Mouse (Mus musculus): ENCODE results near the gene Fam124a. TPM values are rescaled to one million over a fixed set of nuclear protein-coding genes. Genes with fewer than 3 reads are reported as not detected.

Fam124a gene
- polyA plus RNA-seq, 1 experiment: not detected

DNA sequence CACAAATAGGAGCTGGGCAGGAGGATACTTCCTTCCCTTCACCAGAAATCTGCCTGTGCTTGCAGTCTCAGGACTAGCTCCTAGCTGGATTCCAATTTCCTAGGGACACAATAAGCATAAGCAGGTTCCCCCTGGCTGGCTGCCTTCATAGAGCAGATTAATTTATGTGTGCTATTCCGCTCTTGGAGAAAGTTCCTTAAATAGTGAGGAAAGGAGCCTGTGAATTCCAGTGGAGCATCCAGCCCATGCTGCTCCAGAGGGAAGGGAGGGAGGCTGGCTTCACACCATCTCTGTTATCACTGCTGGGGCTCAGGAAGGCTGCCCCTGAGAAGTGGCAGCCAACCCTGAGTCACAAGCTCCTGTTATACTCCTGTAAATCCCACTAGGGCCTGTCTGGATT, 46.7 kb downstream of the Fam124a start:
- Histone ChIP-seq H3K9me3 (ENCODE audit: control insufficient read depth, low read length) (no peaks in the 10 kb centered on the region), H3K36me3 (ENCODE audit: control insufficient read depth) (no peaks in the 10 kb centered on the region), H3K4me3 (replicated peaks) (no peak overlapping the region), H3K4me1 (ENCODE audit: control insufficient read depth) (no peaks in the 10 kb centered on the region), H3K27me3 (ENCODE audit: control insufficient read depth) (no peaks in the 10 kb centered on the region)
- TF ChIP-seq GATA1 (IDR thresholded peaks at IDR 0.05; ENCODE audit: low read length): no peak
- no peak for TF ChIP-seq TAL1 (IDR thresholded peaks at IDR 0.05; ENCODE audit: low read length)

DNA sequence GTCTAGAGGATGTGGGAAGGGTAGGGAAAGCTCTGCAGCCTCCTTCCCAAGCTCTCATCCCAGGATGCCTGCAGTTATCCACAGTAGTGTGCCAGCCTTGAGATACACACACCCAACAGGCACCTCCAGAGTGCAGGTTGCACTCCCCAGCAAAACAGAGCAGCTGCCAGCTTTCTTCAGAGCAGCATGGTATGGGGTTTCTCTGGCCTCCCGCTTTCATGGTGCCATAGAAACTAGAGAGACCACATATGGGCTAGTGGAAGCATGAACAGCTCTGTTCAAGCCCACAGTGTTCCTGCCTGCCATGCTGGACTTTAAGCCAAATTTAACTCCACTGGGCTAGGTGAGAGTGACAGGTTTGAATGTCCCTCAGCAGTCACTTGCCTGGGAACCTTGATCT, 47.3 kb downstream of the Fam124a start:
- no peaks in the 10 kb centered on the region for H3K27me3 ChIP-seq (ENCODE audit: control insufficient read depth)
- TF ChIP-seq TAL1 (IDR thresholded peaks at IDR 0.05; ENCODE audit: low read length): no peak
- TF ChIP-seq GATA1 (IDR thresholded peaks at IDR 0.05; ENCODE audit: low read length): no peak
- no peaks in the 10 kb centered on the region for H3K9me3 ChIP-seq (ENCODE audit: control insufficient read depth, low read length)
- no peaks in the 10 kb centered on the region for H3K36me3 ChIP-seq (ENCODE audit: control insufficient read depth)
- no peaks in the 10 kb centered on the region for H3K4me1 ChIP-seq (ENCODE audit: control insufficient read depth)
- no peak overlapping the region for H3K4me3 ChIP-seq (replicated peaks)

DNA sequence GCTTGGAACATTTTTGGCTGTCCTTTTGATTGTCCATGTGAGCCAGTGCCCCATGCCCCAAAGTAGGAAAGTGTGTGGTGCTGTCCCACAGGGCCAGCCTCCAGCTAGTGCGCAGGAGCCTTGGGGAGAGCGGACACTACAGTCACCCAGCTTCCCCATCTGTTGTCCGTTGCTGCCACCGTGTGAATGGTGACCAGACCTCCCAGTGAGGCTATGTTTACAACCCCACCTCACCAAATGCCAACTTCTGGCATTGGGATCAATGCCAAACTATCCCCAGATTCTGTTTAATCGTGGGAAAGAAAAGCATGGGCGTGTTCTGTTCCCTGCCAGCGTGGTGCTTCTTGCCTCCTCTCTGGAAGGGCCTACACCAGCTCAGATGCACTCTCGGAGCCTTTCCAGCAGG, 52.3 kb downstream of the Fam124a start:
- Histone ChIP-seq H3K9me3 (ENCODE audit: control insufficient read depth, low read length) (no peaks in the 10 kb centered on the region), H3K4me3 (replicated peaks) (no peak overlapping the region), H3K27me3 (ENCODE audit: control insufficient read depth) (no peaks in the 10 kb centered on the region), H3K4me1 (ENCODE audit: control insufficient read depth) (no peaks in the 10 kb centered on the region), H3K36me3 (ENCODE audit: control insufficient read depth) (no peaks in the 10 kb centered on the region)
- no peak for TF ChIP-seq TAL1 (IDR thresholded peaks at IDR 0.05; ENCODE audit: low read length)
- no peak for TF ChIP-seq GATA1 (IDR thresholded peaks at IDR 0.05; ENCODE audit: low read length)

DNA sequence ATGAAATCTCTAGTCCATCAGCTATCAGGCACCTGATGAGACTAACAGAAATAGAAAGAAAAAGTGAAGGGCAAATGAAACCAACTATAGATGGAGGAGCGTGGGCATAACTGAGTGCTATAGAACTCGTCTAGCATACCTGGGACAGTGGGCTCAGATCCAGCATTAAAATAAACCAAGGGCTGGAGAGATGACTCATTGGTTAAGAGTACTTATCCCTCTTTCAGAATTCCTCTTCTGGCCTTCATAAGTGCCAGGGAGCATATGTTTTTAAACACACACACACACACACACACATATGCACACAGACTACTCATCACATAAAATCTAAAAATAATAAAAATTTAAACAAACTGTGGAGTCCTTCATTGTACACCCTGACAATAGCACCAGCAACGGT, 54.4 kb downstream of the Fam124a start:
- Histone ChIP-seq H3K27me3 (ENCODE audit: control insufficient read depth) (no peaks in the 10 kb centered on the region), H3K36me3 (ENCODE audit: control insufficient read depth) (no peaks in the 10 kb centered on the region), H3K4me3 (replicated peaks) (no peak overlapping the region), H3K4me1 (ENCODE audit: control insufficient read depth) (no peaks in the 10 kb centered on the region), H3K9me3 (ENCODE audit: control insufficient read depth, low read length) (no peaks in the 10 kb centered on the region)
- TF ChIP-seq TAL1 (IDR thresholded peaks at IDR 0.05; ENCODE audit: low read length) (no peak), GATA1 (IDR thresholded peaks at IDR 0.05; ENCODE audit: low read length) (no peak)

DNA sequence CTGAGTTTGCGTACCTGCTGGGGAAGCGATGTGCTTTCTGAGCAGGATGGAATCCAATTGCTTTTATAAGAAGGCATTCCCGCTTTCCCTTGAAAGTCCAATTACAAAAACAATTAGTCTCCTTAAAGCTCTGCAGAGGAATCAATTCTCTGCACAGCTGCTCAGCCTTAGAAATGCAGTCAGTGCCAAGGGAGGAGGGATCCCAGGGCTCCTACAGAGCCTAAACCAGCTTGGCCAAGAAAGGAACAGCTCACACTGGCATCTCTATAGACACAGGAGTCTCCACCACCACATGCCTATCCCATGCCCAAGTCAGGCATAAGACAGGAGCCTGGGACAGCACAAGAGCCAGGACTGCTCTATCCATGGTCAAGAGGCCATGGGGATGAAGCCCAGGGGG, 66.9 kb downstream of the Fam124a start:
- Histone ChIP-seq H3K27me3 (ENCODE audit: control insufficient read depth) (no peaks in the 10 kb centered on the region), H3K9me3 (ENCODE audit: control insufficient read depth, low read length) (no peaks in the 10 kb centered on the region), H3K4me3 (replicated peaks) (no peak overlapping the region), H3K4me1 (ENCODE audit: control insufficient read depth) (no peaks in the 10 kb centered on the region), H3K36me3 (ENCODE audit: control insufficient read depth) (no peaks in the 10 kb centered on the region)
- no peak for TF ChIP-seq GATA1 (IDR thresholded peaks at IDR 0.05; ENCODE audit: low read length)
- no peak for TF ChIP-seq TAL1 (IDR thresholded peaks at IDR 0.05; ENCODE audit: low read length)

DNA sequence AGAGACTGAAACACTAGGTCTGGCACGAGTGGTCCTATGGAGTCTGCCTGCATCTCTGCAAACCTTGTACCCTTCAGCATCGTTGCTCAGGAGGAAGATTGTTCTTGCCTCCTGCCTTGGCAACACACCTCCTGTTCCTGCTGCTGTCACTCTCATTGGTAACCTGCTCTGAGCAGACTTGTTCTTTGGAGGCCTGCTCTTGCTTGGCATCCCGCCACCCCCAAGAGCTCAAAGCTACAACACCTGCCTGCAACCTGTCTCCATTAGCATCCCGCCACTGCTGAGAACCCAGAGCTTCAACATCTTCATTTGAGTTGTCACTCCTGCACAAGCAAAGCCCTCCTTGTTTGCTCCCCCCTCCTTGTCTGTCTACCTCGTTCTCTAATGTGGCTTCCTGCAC, 72.4 kb downstream of the Fam124a start:
- no peaks in the 10 kb centered on the region for H3K36me3 ChIP-seq (ENCODE audit: control insufficient read depth)
- no peaks in the 10 kb centered on the region for H3K4me1 ChIP-seq (ENCODE audit: control insufficient read depth)
- H3K9me3 ChIP-seq (ENCODE audit: control insufficient read depth, low read length): no peaks in the 10 kb centered on the region
- TF ChIP-seq GATA1 (IDR thresholded peaks at IDR 0.05; ENCODE audit: low read length) (no peak), TAL1 (IDR thresholded peaks at IDR 0.05; ENCODE audit: low read length) (no peak)
- H3K4me3 ChIP-seq (replicated peaks): no peak overlapping the region
- no peaks in the 10 kb centered on the region for H3K27me3 ChIP-seq (ENCODE audit: control insufficient read depth)

DNA sequence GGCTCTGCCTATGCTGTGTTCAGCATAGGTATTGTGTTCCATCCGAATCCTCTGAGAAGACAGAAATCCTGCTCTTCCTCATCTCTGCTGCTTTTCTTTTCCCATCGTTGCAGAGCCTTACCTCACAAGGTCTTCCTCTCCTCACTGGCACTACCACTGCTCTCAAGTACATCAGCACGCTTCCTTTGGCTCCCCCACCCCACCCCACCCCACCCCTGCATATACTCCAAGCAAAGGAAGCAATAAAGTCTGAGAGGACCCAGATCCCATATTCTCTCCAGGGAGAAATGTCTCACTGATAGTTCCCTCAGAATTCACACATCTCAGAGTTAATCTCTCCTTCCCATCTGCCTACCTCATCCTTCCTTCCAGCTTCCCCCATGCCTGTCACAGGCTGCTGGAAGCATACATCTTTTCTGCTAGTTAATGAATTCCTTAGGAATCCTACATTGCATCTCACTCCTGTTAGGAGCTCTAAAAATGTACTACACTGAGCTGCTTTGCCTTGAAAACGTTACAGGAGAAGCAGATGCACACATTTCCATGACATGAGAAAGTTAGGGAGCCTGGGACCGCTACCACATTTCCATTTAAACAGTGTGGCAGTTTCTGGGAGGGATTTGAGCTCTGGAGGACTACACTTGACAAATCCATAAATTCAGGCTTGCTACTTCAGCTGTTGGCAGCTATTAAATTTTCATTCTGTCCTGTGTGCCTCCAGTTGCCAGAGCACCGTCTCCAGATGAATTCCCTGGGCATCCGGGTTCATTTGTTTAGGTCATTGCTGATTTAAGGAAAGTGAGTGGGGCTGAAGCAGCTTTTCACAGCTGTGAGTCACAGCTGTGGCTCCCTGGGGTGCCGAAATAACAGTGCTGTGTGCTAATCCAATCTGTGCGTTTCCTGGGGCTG, 82.2 kb downstream of the Fam124a start:
- TF ChIP-seq GATA1 (IDR thresholded peaks at IDR 0.05; ENCODE audit: low read length): no peak
- TF ChIP-seq TAL1 (IDR thresholded peaks at IDR 0.05; ENCODE audit: low read length): no peak

DNA sequence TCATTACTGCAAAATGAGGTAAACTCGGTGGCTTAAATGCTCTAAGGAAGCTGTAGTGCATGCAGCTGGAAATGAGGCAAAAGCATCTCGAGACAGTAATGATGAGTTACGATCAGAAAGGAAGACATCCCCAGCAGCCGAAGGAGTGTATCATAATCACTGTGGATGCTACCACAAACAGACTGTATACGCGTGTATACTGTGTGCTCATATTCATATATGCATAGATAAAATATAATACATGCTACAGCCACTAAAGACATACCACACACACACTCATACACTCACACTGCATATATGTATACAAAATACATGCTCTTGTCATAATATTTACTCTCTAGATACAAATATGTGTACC, 82.8 kb downstream of the Fam124a start:
- no peak for TF ChIP-seq TAL1 (IDR thresholded peaks at IDR 0.05; ENCODE audit: low read length)
- no peak for TF ChIP-seq GATA1 (IDR thresholded peaks at IDR 0.05; ENCODE audit: low read length)
- H3K4me3 ChIP-seq (replicated peaks): no peak overlapping the region
- H3K36me3 ChIP-seq (ENCODE audit: control insufficient read depth): no peaks in the 10 kb centered on the region
- H3K9me3 ChIP-seq (ENCODE audit: control insufficient read depth, low read length): no peaks in the 10 kb centered on the region
- no peaks in the 10 kb centered on the region for H3K27me3 ChIP-seq (ENCODE audit: control insufficient read depth)
- no peaks in the 10 kb centered on the region for H3K4me1 ChIP-seq (ENCODE audit: control insufficient read depth)

More for the DNA sequence above, 82.2 kb downstream of the Fam124a start:
- Histone ChIP-seq H3K36me3 (ENCODE audit: control insufficient read depth) (no peaks in the 10 kb centered on the region), H3K27me3 (ENCODE audit: control insufficient read depth) (no peaks in the 10 kb centered on the region), H3K4me3 (replicated peaks) (no peak overlapping the region), H3K9me3 (ENCODE audit: control insufficient read depth, low read length) (no peaks in the 10 kb centered on the region), H3K4me1 (ENCODE audit: control insufficient read depth) (no peaks in the 10 kb centered on the region)

DNA sequence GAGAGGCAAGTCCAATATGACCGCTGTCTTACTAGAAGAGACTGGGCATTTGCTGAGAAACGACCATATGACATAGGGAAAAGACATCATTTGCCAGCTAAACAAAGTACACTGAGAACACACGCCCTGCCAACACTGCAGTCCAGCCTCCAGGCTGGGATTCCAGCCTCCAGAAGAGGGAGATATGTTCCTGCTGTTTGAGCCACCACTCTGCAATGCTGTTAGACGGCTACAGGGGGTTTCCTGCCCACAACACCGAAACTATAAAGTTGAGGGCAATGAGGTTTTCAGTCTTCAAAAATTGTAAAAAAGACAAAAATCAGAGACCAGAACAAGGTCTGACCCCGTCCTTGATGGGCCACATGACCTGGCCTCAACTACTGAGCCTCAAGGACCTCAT, 83.6 kb downstream of the Fam124a start:
- TF ChIP-seq TAL1 (IDR thresholded peaks at IDR 0.05; ENCODE audit: low read length) (no peak), GATA1 (IDR thresholded peaks at IDR 0.05; ENCODE audit: low read length) (no peak)
- no peaks in the 10 kb centered on the region for H3K4me1 ChIP-seq (ENCODE audit: control insufficient read depth)
- no peaks in the 10 kb centered on the region for H3K27me3 ChIP-seq (ENCODE audit: control insufficient read depth)
- no peaks in the 10 kb centered on the region for H3K9me3 ChIP-seq (ENCODE audit: control insufficient read depth, low read length)
- H3K36me3 ChIP-seq (ENCODE audit: control insufficient read depth): no peaks in the 10 kb centered on the region
- no peak overlapping the region for H3K4me3 ChIP-seq (replicated peaks)
